Mouse (Mus musculus) erythroblast, adult 5-6 weeks (primary cell): ENCODE data around the gene Msx1. TPM values are rescaled to one million over a fixed set of nuclear protein-coding genes. Genes with fewer than 3 reads are reported as not detected.

Experiments
- ATAC-seq: replicated peaks from 2 replicates; pipeline ENCODE4 v1.8.0; 2016; ENCODE audit warnings: moderate number of reproducible peaks, mild to moderate bottlenecking, moderate TSS enrichment, inconsistent platforms; ENCODE audit not compliant: poor library complexity, low FRiP score, severe bottlenecking
- total RNA-seq, 2 experiments: library from RNA; stranded (forward) in 1 of 2; stranded (reverse) in 1 of 2; fragments of 150-400 nt in 1 of 2; fragments of 200-764, 138-1000 nt in 1 of 2; gene quantifications; 2 replicates each; pipeline versions ENCODE4 v1.2.3 to v1.2.4; 2015 to 2017; ENCODE audit warnings: low replicate concordance in 2 of 2

Gene Msx1
- total RNA-seq, 2 experiments from 2014 or later, result not detected

- ATAC-seq, result no peak
Measured at GRCm38 (mm10) chr5:37804512-37805118, 19.8 kb downstream of the Msx1 start.

- no peak for ATAC-seq
Measured at GRCm38 (mm10) chr5:37797251-37797650, 27.1 kb downstream of the Msx1 start.

- ATAC-seq, result no peak
Measured at GRCm38 (mm10) chr5:37796751-37797150, 27.6 kb downstream of the Msx1 start.

- no peak for ATAC-seq
Measured at GRCm38 (mm10) chr5:37795691-37796090, 28.7 kb downstream of the Msx1 start.

- no peak for ATAC-seq
Measured at GRCm38 (mm10) chr5:37792154-37792553, 32.2 kb downstream of the Msx1 start.

- ATAC-seq, result no peak
Measured at GRCm38 (mm10) chr5:37784847-37785391, 39.5 kb downstream of the Msx1 start.

GRCm38 (mm10) chr5:37783306-37783705, 41.1 kb downstream of the Msx1 start:
- ATAC-seq, result no peak

- no peak for ATAC-seq
Measured at GRCm38 (mm10) chr5:37775681-37776080, 48.7 kb downstream of the Msx1 start.

- ATAC-seq, result no peak
Measured at GRCm38 (mm10) chr5:37774011-37774410, 50.4 kb downstream of the Msx1 start.

- no peak for ATAC-seq
Measured at GRCm38 (mm10) chr5:37770870-37771269, 53.5 kb downstream of the Msx1 start.

Other genes with a start within 250 kb of the Msx1 start
- gene Stk32b, start 107.4 kb downstream of the Msx1 start, total RNA-seq (2015; ENCODE audit: low replicate concordance), result 0.84 TPM in 1 of 2 replicates, not detected in the other
- not detected in 2 replicates for gene Stk32b, start 107.4 kb downstream of the Msx1 start, total RNA-seq (2017; ENCODE audit: low replicate concordance)
- not detected in 2 replicates for gene Cytl1, start 89.1 kb downstream of the Msx1 start, total RNA-seq (2015; ENCODE audit: low replicate concordance)
- gene Cytl1, start 89.1 kb downstream of the Msx1 start, total RNA-seq (2017; ENCODE audit: low replicate concordance), result not detected in 2 replicates
- 2.9 and 10.7 TPM in 2 replicates for gene Stx18, start 214.2 kb upstream of the Msx1 start, total RNA-seq (2015; ENCODE audit: low replicate concordance)
- 6.0 and 16.3 TPM in 2 replicates for gene Stx18, start 214.2 kb upstream of the Msx1 start, total RNA-seq (2017; ENCODE audit: low replicate concordance)